Mouse (Mus musculus) adrenal gland, adult 8-10 months (tissue): ENCODE measurements at regions not wholly inside any gene's neighbourhood (a gene's known extent, or its start where the extent isn't known, plus 50 kb on each side); places are given as distances from the start of the nearest gene placed in this dataset.
A peak's percentile ranks its signal among the peaks of the same experiment; 100 is the strongest.
"Not testable (repeated sequence)": the region's sequence is repeated elsewhere in the genome, so short reads cannot be mapped to it uniquely, and the experiment has no call there.

Experiments
- DNase-seq: peaks from one replicate; pipeline ENCODE4 v3.0.0; 2022

- DNase-seq: no peak
Observed at GRCm38 (mm10) chr12:10445738-10446137, 55.2 kb downstream of the Rdh14 start.

- DNase-seq: no peak
Observed at GRCm38 (mm10) chr12:10457960-10458655, 67.5 kb downstream of the Rdh14 start.

- no peak for DNase-seq
Observed at GRCm38 (mm10) chr12:10461796-10462195, 71.2 kb downstream of the Rdh14 start.

- no peak for DNase-seq
Observed at GRCm38 (mm10) chr12:10462956-10463355, 72.4 kb downstream of the Rdh14 start.

- no peak for DNase-seq
Observed at GRCm38 (mm10) chr12:10473986-10474385, 83.4 kb downstream of the Rdh14 start.

- no peak for DNase-seq
Observed at GRCm38 (mm10) chr12:10480781-10481180, 90.2 kb downstream of the Rdh14 start.

GRCm38 (mm10) chr12:10482294-10483010 lies 91.9 kb downstream of the Rdh14 start:
- DNase-seq: peak; percentile 54

GRCm38 (mm10) chr12:10506721-10507120 lies 116.1 kb downstream of the Rdh14 start:
- no peak for DNase-seq

GRCm38 (mm10) chr12:10513526-10513925 lies 123.0 kb downstream of the Rdh14 start:
- peak; percentile 21 for DNase-seq

- peak; percentile 57 for DNase-seq
Observed at GRCm38 (mm10) chr12:10514278-10514677, 123.7 kb downstream of the Rdh14 start.

GRCm38 (mm10) chr12:10524509-10525286 lies 134.1 kb downstream of the Rdh14 start:
- DNase-seq: peak; percentile 13

- DNase-seq: no peak
Observed at GRCm38 (mm10) chr12:10525934-10526333, 135.4 kb downstream of the Rdh14 start.

GRCm38 (mm10) chr12:10529077-10529476 lies 138.5 kb downstream of the Rdh14 start:
- no peak for DNase-seq

- DNase-seq: no peak
Observed at GRCm38 (mm10) chr12:10530996-10531395, 140.4 kb downstream of the Rdh14 start.

- DNase-seq: no peak
Observed at GRCm38 (mm10) chr12:10533971-10534370, 143.4 kb downstream of the Rdh14 start.

GRCm38 (mm10) chr12:10536239-10536638 lies 145.7 kb downstream of the Rdh14 start:
- DNase-seq: no peak

- peak; percentile 5 for DNase-seq
Observed at GRCm38 (mm10) chr12:10537069-10537468, 146.5 kb downstream of the Rdh14 start.

- DNase-seq: no peak
Observed at GRCm38 (mm10) chr12:10549481-10550201, 159.1 kb downstream of the Rdh14 start.

GRCm38 (mm10) chr12:10554701-10555100 lies 164.1 kb downstream of the Rdh14 start:
- DNase-seq: not testable (repeated sequence)

GRCm38 (mm10) chr12:10562966-10563365 lies 172.4 kb downstream of the Rdh14 start:
- no peak for DNase-seq

GRCm38 (mm10) chr12:10567881-10568280 lies 177.3 kb downstream of the Rdh14 start:
- no peak for DNase-seq

GRCm38 (mm10) chr12:10571643-10572377 lies 181.2 kb downstream of the Rdh14 start:
- no peak for DNase-seq
